Mouse (Mus musculus): ENCODE data around the gene Ppp1cc.

DNA sequence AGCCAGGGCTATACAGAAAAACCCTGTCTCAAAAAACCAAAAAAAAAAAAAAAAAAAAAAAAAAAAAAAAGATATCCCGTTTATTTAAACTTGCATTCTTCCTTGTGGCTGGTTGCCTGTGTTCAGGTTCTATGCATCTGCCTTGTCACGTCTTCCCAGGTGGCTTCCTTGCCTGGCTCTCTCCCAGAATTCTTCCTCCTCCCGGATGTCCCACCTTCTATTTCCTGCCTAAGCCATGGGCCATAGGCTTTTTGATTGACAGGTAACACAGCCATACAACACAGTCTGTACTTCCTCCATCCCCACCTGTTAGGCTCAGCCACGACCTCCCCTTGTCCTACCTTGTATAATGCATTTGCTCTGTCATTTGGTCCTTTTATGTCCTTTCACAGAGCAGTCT, 48.4 kb downstream of the Ppp1cc start, which contains the start of gene Hvcn1:
- TF ChIP-seq CTCF (IDR thresholded peaks at IDR 0.05; ENCODE audit: extremely low read depth, insufficient read length, insufficient replicate concordance, low read depth, low read length) (no peak), POLR2A (IDR thresholded peaks at IDR 0.05; ENCODE audit: low read depth, low read length) (no peak)

All from small intestine, adult 2 months (tissue).